Mouse (Mus musculus) hindbrain, embryonic 11.5 days (tissue): Measurements from ENCODE around the gene Mep1a. TPM values are rescaled to one million over a fixed set of nuclear protein-coding genes. Genes with fewer than 3 reads are reported as not detected.
A peak's percentile ranks its signal among the peaks of the same experiment; 100 is the strongest.
"Not testable (repeated sequence)": the region's sequence is repeated elsewhere in the genome, so short reads cannot be mapped to it uniquely, and the experiment has no call there.

Experiments
- ATAC-seq: fragments of 200-750 bp; cut with Nextera tagmentation; 2 replicates; pipeline ENCODE4 v1.8.0; 2017; ENCODE audit warnings: mild to moderate bottlenecking, moderate TSS enrichment, moderate library complexity; ENCODE audit not compliant: low FRiP score
- DNase-seq: peaks from one replicate; pipeline ENCODE4 v3.0.0-alpha.2; 2015; ENCODE audit warnings: low spot score
- H3K27ac ChIP-seq: fragments of 300-500 bp; sonication (generic); 2 replicates; pipeline ENCODE4 v1.5.1; 2014; ENCODE audit warnings: mild to moderate bottlenecking, low read depth, low read length
- H3K27me3 ChIP-seq: fragments of 300-500 bp; sonication (generic); 2 replicates; pipeline ENCODE4 v1.6.1; 2014; ENCODE audit warnings: mild to moderate bottlenecking, low read length, moderate library complexity, mixed read lengths; ENCODE audit not compliant: control insufficient read depth, insufficient read depth
- H3K36me3 ChIP-seq: fragments of 300-500 bp; sonication (generic); 2 replicates; pipeline ENCODE4 v1.6.1; 2014; ENCODE audit warnings: mild to moderate bottlenecking, low read length, moderate library complexity, mixed read lengths; ENCODE audit not compliant: control insufficient read depth, insufficient read depth
- H3K4me1 ChIP-seq: fragments of 300-500 bp; sonication (generic); replicated peaks from 2 replicates; pipeline ENCODE4 v1.6.1; 2014; ENCODE audit warnings: low read length, mixed read lengths; ENCODE audit not compliant: control insufficient read depth, insufficient read depth
- H3K4me2 ChIP-seq: fragments of 300-500 bp; sonication (generic); replicated peaks from 2 replicates; pipeline ENCODE4 v1.6.1; 2014; ENCODE audit warnings: mild to moderate bottlenecking, low read depth, low read length
- H3K4me3 ChIP-seq: fragments of 300-500 bp; sonication (generic); 2 replicates; pipeline ENCODE4 v1.5.1; 2014; ENCODE audit warnings: low read depth, low read length
- H3K9ac ChIP-seq: fragments of 300-500 bp; sonication (generic); 2 replicates; pipeline ENCODE4 v1.6.1; 2014; ENCODE audit warnings: low read depth, low read length
- H3K9me3 ChIP-seq: fragments of 300-500 bp; sonication (generic); 2 replicates; pipeline ENCODE4 v1.6.1; 2016; ENCODE audit warnings: low read length; ENCODE audit not compliant: control insufficient read depth
- WGBS: fragments of 180-500 bp; shearing (Covaris S2); extraction: QIAGEN DNeasy Blood & Tissue Kit; methylation state at CpG from one replicate; pipeline ENCODE4 v1.1.7; 2014; 5-methylcytosine and 5-hydroxymethylcytosine counted together
- polyA plus RNA-seq: library from polyadenylated mRNA; unstranded; fragments of >200 nt; fragmentation: Nextera tagmentation; extraction: Ambion mirVana; gene quantifications from 2 replicates; pipeline ENCODE4 v1.2.1, GENCODE M21; 2014

The Mep1a gene
- polyA plus RNA-seq, result not detected in 2 replicates

DNA sequence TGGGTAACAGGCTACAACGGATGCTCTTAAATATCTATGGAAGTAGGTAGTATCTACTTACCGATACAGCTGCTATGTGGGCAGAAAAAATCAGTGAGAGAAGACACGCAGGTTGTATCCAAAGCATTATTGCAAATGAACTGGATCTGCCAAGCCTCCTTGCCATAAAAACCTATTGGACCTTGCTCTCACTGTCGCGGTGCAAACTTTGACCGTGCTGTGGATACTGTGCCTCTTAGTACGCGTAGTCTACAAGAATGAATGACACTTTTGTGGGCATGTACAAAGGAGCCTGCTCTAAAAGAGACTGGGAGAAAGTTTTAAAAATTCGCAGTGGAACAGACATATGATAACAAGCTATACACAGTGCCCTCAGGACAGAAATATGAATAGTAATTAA lies at the start of gene Mep1a:
Gene Mep1a, minus strand, starts transcription at position 221 of the 400 bp plus-strand sequence.
- no peak for ATAC-seq
- H3K4me3 ChIP-seq, result no peak within 1 kb of the TSS
- H3K4me1 ChIP-seq, result no peaks in the 10 kb centered on the region
- H3K36me3 ChIP-seq, result no peaks in the 10 kb centered on the region
- no peak within 1 kb of the TSS for H3K27ac ChIP-seq
- DNase-seq, result no peak
- no peak within 1 kb of the TSS for H3K9ac ChIP-seq
- no peak within 1 kb of the TSS for H3K4me2 ChIP-seq
- H3K9me3 ChIP-seq, result no peaks in the 10 kb centered on the region
- H3K27me3 ChIP-seq, result no peaks in the 10 kb centered on the region
- 93% methylated on average over 9 of the region's 9 CpGs for WGBS

DNA sequence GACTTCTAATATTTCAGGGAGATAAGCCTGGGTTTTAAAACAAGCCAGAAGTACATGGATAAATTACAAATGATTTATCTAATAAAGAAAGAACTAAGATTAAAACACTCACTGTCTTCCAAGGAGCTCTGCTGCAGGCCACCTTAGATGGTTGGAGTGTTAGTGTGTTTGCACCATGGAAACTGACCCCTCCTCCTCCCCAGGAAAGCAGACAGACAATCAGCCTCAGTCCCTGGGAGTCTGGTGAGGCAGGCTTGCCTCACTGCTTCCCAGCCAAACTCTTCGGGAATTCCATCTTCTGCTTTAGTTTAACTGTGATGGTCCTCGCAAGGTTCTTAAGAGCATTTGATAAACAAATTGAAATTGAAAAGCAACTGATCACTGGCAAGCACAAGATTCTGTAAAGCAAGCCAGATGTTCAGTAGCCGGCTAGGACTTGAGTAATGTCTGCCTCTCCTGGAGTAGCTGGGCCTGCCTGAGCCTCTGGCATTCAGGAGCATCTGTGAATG lies 48.6 kb upstream of the Mep1a start:
- 0 out of 2 replicates have a peak, but pooled peaks have one; percentile 49 for ATAC-seq
- no peak for DNase-seq
- WGBS, result 36% methylated on average over 3 of the region's 3 CpGs
- Histone ChIP-seq H3K4me2 (no peak overlapping the region), H3K27me3 (no peaks in the 10 kb centered on the region), H3K4me1 (no peaks in the 10 kb centered on the region), H3K27ac (no peak overlapping the region), H3K4me3 (no peak overlapping the region), H3K9ac (no peak overlapping the region), H3K36me3 (no peaks in the 10 kb centered on the region), H3K9me3 (no peaks in the 10 kb centered on the region)

DNA sequence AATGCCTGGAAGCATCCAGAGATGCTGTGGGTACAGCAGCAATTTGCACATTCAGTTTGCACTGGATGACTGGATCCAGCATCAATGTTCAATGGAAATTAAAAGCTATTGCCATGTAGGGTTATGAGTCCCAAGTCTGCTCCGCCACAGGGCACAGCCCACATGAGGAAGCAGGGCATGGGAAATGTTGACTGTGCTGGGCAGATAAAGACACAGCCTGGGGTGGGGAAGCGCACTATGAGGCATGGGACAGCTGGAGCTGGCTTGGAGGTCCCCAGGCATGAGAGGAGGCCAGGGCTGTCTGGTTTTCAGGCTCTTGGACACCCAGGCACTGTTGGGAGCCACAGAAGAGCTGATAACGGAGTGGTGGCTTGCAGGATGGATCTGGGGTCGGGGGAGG lies 41.4 kb upstream of the Mep1a start:
- 90% methylated on average over 4 of the region's 4 CpGs for WGBS
- ATAC-seq (no peak), DNase-seq (no peak)
- H3K36me3 ChIP-seq, result no peaks in the 10 kb centered on the region
- H3K27ac ChIP-seq, result no peak overlapping the region
- H3K4me2 ChIP-seq, result no peak overlapping the region
- H3K9me3 ChIP-seq, result no peaks in the 10 kb centered on the region
- no peak overlapping the region for H3K4me3 ChIP-seq
- no peaks in the 10 kb centered on the region for H3K4me1 ChIP-seq
- no peak overlapping the region for H3K9ac ChIP-seq
- H3K27me3 ChIP-seq, result no peaks in the 10 kb centered on the region

DNA sequence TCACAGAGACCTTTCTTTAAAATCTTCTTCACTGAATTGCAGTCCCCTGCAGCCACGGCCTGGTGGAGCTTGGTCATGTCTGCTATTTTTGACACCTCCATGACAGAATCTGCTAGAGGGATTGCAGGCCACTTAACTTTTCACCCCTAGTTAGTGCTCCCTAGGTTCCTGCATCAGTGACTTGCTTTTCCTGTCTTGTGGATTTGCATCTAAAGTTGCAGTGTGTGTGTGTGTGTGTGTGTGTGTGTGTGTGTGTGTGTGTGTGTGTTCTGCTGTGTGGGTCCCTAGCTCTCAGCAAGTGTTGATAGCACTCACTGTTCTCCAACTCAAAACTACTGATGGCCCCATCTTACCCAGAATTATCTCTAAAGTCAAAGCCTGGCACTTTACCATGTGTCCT lies 40.9 kb upstream of the Mep1a start, which contains the start of gene Ankrd66:
Gene Ankrd66, minus strand, starts transcription at position 101 of the 400 bp plus-strand sequence.
- no peak within 1 kb of the TSS for H3K4me2 ChIP-seq
- no peaks in the 10 kb centered on the region for H3K9me3 ChIP-seq
- H3K9ac ChIP-seq, result no peak within 1 kb of the TSS
- no peak for ATAC-seq
- H3K36me3 ChIP-seq, result no peaks in the 10 kb centered on the region
- no peaks in the 10 kb centered on the region for H3K27me3 ChIP-seq
- no peak for DNase-seq
- no peak within 1 kb of the TSS for H3K27ac ChIP-seq
- H3K4me3 ChIP-seq, result no peak within 1 kb of the TSS
- H3K4me1 ChIP-seq, result no peaks in the 10 kb centered on the region
- WGBS, result 88% methylated on average over 1 of the region's 1 CpGs

DNA sequence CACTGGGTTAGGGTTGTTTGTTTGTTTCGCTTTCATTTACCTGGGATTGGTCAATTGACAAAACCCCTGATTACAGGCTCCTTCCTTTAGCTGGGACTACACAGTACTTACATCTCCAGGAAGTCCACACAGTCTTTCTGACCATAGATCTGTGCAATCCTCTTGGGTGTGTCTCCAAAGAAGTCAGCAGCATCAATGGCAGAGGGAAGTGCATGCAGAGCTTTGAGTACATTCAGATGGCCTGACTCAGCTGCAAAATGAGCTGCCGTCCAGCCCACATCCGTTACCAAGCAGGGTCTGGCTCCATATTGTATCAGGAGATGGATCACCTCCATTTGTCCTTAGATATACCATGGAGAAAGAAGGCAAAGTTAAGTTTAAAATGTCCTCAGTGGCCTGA lies 36.2 kb upstream of the Mep1a start:
- Histone ChIP-seq H3K9me3 (no peaks in the 10 kb centered on the region), H3K4me2 (no peak overlapping the region), H3K9ac (no peak overlapping the region), H3K27ac (no peak overlapping the region), H3K4me1 (no peaks in the 10 kb centered on the region), H3K27me3 (no peaks in the 10 kb centered on the region), H3K4me3 (no peak overlapping the region), H3K36me3 (no peaks in the 10 kb centered on the region)
- no peak for ATAC-seq
- 89% methylated on average over 3 of the region's 3 CpGs for WGBS
- DNase-seq, result no peak

DNA sequence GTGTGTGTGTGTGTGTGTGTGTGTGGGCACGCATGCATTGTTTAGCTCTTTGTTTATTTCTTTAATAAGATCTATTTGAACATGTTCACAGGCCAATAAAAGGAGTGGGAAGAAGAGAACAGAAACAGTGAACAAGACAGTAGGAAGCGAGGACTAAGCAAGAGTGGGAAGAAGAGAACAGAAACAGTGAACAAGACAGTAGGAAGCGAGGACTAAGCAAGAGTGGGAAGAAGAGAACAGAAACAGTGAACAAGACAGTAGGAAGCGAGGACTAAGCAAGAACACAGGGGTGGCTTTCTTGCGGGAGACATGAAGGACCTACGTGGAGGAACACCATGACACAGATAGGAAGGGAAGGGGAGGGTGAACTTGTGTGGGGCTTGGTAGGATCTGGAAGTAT lies 34.2 kb upstream of the Mep1a start:
- DNase-seq, H3K36me3 ChIP-seq, H3K4me1 ChIP-seq, H3K27ac ChIP-seq, H3K4me2 ChIP-seq, ATAC-seq, H3K9me3 ChIP-seq, H3K4me3 ChIP-seq, H3K27me3 ChIP-seq, H3K9ac ChIP-seq: not testable (repeated sequence)
- 88% methylated on average over 6 of the region's 6 CpGs for WGBS

DNA sequence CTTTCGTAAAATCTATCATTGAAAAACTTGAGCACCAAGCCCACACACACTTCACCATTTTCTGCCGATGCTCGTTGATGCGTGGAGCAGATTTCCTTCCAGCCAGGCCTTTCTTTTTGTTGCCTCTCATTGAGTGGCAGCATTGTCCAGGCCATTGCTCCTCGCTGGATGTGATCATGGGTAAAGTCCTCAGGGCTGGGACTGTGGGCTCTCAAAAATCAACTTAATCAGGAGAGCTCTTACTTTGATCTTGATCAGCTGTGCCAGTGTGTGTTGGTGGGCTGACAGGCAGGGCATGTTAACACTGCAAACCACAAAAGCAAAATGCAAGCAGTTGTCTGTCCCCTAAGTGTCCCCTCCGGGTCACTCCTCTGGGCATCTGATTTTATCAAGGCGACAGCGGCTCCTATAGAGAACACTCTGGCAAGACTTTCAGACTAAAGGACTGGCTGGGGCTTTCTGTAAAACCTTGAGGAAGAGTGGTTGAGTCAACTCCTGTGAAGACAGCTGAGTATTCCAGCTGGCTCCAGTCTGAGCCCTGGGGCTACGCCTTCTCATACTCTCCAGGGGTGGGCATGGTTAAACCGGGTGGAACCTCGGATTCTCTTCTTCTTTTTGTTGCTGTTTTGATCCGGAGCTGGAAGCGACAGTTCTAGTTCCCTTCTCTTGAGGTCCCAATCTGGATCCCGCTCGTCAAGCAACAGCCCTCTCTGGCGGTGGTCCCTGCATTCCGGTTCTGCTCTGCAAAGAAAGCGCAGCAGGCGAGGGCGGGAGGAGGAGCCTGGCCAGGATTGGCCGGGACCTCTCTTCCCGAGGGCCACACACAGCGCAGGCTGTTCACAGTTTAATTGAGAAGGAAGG lies 32.0 kb upstream of the Mep1a start:
- Histone ChIP-seq H3K36me3 (no peaks in the 10 kb centered on the region), H3K4me3 (0 out of 2 replicates have a peak overlapping the region, but pooled peaks have one; percentile 16), H3K27me3 (no peaks in the 10 kb centered on the region), H3K4me2 (peak overlapping the region; percentile 32), H3K27ac (no peak overlapping the region; the same call in 1 of the 2 replicates), H3K4me1 (no peaks in the 10 kb centered on the region), H3K9ac (0 out of 2 replicates have a peak overlapping the region, but pooled peaks have one; percentile 7), H3K9me3 (no peaks in the 10 kb centered on the region)
- ATAC-seq (peak; percentile 88), DNase-seq (peak; percentile 76)
- WGBS, result 6% methylated on average over 23 of the region's 23 CpGs

DNA sequence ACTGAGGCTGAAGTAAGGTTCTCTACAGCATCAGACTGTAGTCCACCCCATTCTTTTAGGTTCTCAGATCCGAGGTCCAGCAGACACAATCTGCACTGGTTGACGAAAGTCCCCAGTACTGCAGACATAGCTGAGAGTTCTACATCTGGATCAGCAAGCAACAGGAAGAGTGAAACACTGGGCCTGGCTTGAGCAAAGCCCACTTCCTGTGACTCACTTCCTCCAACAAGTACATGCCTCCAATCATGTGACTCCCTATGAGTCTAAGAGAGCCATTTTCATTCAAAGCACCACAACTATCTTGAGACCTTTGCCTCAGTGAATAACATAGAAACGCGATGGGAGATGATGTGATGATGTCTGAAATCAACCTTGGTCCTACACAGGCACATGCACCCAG lies 28.6 kb upstream of the Mep1a start:
- Histone ChIP-seq H3K36me3 (no peaks in the 10 kb centered on the region), H3K9ac (no peak overlapping the region), H3K4me2 (no peak overlapping the region), H3K4me1 (no peaks in the 10 kb centered on the region), H3K4me3 (no peak overlapping the region), H3K27me3 (no peaks in the 10 kb centered on the region), H3K9me3 (no peaks in the 10 kb centered on the region), H3K27ac (no peak overlapping the region)
- no peak for ATAC-seq
- 90% methylated on average over 4 of the region's 4 CpGs for WGBS
- no peak for DNase-seq

DNA sequence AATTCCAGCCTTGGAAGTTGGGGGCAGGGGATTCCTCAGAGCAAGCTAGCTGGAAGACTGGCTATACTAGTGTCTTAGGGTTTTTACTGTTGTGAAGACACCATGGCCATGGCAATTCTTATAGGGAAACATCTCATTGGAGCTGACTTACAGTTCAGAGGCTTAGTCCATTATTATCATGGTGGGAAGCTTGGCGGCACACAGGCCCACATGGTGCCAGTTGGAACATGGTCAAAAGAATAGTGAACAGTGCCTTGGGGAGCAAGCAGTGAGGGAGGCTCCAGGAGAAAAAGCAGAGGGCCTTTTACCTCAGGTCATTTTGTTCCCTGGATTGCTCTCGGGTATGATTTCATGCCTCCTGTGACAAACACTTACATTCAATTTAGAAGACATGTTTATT lies 27.9 kb upstream of the Mep1a start:
- ATAC-seq (no peak), DNase-seq (no peak)
- Histone ChIP-seq H3K27ac (no peak overlapping the region), H3K9ac (no peak overlapping the region), H3K27me3 (no peaks in the 10 kb centered on the region), H3K9me3 (no peaks in the 10 kb centered on the region), H3K4me2 (no peak overlapping the region), H3K4me3 (no peak overlapping the region), H3K36me3 (no peaks in the 10 kb centered on the region), H3K4me1 (no peaks in the 10 kb centered on the region)
- 85% methylated on average over 2 of the region's 2 CpGs for WGBS
